Mouse (Mus musculus) embryo, embryonic 11 days (tissue): ENCODE measurements around the gene Scn1b.
A peak's percentile ranks its signal among the peaks of the same experiment; 100 is the strongest.

Source experiments
- DNase-seq: peaks from one replicate; pipeline ENCODE4 v3.0.0-alpha.2; 2015

The Scn1b gene

GRCm38 (mm10) chr7:31149271-31149670 lies 22.5 kb upstream of the Scn1b start:
- DNase-seq = no peak

DNA sequence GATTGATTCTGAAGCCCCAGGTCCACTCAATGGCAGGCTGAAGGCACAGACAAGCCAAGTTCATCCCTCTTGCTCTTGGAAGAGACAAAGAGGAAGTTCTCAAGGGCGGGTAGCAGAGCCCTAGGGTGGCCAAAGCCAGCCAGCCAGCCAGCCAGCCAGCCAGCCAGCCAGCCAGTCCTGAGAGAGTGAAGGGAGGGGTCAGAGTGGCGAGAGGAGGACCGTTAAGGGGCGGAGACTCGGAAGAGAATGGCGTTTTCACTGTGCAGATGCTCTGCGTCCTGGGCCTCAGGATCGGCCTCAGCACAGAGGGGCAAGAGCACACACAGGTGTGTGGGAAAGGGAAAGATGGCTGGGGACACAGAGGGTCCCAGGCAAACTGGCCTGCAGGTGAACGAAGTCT lies 22.0 kb upstream of the Scn1b start:
- DNase-seq = peak; percentile 84

GRCm38 (mm10) chr7:31148086-31148485 lies 21.3 kb upstream of the Scn1b start:
- no peak for DNase-seq

GRCm38 (mm10) chr7:31145596-31146160 lies 18.9 kb upstream of the Scn1b start:
- DNase-seq = no peak

DNA sequence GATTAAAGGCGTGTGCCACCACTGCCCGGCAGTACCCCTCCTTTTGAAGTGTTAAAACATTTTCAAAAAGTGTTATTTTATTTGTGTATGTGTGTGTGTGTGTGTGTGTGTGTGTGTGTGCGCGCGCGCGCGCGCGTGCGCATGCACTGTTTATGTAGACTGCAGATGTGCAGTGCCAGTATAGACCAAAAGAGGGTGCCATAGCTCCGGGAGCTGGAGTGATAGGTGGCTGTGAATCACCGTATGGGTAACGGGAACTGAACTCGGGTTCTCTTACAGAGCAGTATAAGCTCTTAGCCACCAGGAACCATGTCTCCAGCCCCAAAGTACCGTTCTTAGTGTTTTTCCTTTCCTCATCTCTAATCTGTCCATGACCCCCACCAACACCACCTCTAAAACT lies 18.1 kb upstream of the Scn1b start:
- DNase-seq = no peak

DNA sequence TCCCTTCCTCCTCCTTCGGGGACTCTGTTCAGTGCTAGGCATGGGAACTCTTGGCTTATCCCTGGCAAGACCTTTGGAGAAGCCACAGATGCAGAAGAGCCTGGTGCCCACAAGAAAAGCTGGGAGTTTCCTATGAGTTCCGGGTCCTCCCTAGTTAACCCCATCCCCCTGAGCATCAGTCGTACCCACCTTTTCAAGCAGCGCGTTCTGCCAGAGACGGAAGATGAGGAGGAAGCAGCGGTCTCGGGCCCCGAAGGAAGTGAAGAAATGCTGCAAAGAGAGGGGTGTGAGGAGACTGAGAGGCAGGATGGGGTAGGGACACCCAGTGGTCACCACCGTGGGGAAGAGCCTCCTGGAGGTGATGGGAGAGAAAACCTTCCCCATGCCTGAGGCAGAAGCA lies 14.1 kb upstream of the Scn1b start:
- DNase-seq = no peak

- DNase-seq = no peak
These were observed 13.5 kb upstream of the Scn1b start for GRCm38 (mm10) chr7:31140302-31140701.

GRCm38 (mm10) chr7:31139765-31140164 lies 13.0 kb upstream of the Scn1b start:
- peak; percentile 47 for DNase-seq

GRCm38 (mm10) chr7:31135717-31136116 lies 8.9 kb upstream of the Scn1b start:
- DNase-seq = no peak

- DNase-seq = no peak
These were observed 5.1 kb upstream of the Scn1b start for GRCm38 (mm10) chr7:31131866-31132265.

DNA sequence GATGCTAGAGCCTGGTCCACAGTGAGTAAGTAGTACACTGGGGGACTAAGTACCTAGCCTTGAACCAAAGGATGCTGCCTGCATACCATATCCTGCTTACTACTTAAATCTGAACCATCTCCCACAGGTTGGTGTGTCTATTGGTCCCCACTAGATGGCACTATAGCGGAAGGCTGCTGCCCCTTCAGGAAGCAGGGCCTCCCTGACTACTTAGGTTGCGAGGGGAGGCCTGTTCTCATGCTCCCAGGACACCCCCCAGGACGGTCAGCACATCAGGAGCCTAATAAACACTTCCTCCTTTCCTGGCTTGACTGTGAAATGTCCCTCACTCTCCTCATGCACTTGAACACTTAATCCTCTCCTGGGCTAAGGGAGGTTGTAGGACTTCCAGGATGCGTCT lies 4.0 kb upstream of the Scn1b start:
- DNase-seq = peak; percentile 74

DNA sequence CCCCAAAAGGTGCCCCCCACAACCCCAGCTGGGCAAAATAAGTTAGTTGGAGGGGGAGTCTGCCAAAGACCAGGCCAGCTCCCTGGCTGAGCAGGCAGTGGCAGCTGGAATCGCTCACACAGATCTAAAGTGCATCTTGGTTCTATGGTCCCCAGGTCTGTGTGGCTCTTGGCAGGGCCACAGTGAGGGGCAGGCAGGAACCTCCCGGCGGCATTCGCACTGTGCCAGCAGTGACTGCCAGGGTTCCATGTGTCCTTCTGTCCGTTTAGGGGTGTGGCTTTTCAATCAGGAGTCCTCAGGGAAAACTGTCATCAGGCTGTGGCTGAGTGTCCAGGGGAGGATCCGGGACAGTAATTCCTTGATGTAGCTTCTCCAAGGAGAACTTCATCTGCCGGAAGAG lies 3.4 kb upstream of the Scn1b start:
- DNase-seq = no peak

GRCm38 (mm10) chr7:31128157-31128705 lies 1.4 kb upstream of the Scn1b start:
- no peak for DNase-seq

- DNase-seq = peak; percentile 32
These were observed 522 bp downstream of the Scn1b start for GRCm38 (mm10) chr7:31126211-31126751.

DNA sequence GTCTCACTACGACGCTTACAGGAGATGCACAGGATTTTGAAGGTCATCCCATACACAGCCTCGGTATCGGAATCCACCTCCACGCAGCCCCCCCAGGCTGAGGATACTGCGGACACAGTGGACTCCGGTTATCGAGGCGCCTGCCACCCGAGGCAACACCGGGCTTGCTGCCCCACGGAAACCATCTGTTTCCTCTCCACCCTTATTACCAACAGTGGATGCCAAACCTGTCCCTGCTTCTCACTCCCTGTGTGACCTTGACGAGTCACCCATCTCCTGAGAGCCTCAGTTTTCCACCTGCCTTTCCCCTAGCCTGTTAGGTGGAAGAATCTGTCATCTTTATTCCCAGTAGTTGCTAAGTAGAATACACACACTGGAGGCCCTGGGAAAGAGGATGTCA lies 1.7 kb downstream of the Scn1b start:
- DNase-seq = no peak

DNA sequence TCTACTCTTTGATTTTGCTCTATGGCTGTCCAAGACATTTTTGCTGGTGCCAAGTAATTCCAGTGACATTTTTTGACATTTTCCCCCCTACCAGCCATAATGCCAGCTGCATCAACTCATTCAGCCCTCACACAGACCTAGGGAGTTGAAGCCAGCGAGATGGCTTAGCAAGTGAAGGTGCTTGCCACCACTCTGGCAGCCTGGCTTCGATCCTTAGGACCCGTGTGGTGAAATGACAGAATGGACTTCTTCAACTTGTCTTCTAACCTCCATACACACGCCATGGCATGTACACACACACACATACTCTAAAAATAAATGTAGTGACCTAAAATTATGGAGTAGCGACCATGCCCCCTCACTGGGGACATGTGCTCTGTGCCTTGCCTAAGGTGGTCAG lies 2.4 kb downstream of the Scn1b start:
- DNase-seq = no peak

- DNase-seq = no peak
These were observed 3.1 kb downstream of the Scn1b start for GRCm38 (mm10) chr7:31123697-31124096.

- DNase-seq = no peak
These were observed 3.9 kb downstream of the Scn1b start for GRCm38 (mm10) chr7:31122641-31123631.

DNA sequence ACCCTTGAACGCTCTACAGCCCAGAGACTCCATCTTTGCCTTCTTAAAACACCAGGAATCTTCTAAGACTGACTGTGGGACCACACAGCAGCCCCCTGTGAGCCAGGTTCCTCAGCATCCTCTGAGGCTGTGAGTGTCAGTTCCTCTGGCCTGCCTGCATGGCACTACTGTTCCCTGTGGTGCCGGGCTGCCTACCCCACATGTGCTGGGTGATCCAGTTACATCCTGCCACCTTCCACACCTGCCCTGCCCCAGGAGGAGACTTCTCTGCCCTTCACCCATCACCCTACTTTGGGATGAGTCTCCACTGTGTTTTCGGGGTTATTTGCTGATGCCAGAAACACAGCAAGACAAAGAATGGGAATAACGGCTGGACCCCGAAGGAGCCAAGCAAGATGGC lies 7.2 kb downstream of the Scn1b start:
- no peak for DNase-seq

- no peak for DNase-seq
These were observed 8.3 kb downstream of the Scn1b start for GRCm38 (mm10) chr7:31118486-31118885.

DNA sequence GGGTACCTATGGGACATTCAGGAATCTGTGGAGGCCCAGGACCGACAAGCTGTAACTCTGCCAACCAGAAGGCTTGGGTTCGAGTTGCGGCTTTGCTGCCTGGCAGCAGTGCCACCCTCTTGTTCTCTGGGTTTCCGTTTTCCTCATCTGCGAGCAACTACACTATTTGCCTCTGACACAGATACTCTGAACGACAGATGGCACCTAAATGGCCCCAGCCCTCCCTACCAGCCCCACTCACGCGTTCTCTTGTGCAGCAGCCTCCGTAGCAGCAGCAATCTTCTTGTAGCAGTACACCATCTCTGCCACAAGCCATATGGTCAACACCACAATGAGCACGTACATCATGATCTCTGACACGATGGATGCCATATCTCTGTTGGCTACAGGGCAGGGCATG lies 9.3 kb downstream of the Scn1b start:
- no peak for DNase-seq

DNA sequence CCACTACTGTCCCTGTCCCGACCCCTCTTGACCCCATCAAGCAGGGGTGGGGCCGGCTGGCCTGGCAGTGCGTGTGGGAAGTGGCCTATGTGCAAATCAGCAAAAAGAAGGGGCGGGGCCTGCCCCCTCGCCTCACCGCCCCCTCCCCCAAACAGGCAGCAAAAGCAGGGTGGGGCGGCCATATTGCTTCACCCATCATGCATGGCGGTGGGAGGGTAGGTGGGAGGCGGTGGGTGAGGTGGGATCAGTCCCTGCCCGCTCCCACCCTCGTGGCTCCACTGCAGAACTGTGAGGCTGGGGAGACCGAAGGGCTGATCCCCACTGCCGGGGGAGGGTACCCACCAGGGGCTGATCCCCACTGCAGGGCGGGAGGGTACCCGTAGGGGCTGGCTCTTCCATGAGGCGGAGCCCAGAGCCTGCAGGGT lies 10.1 kb downstream of the Scn1b start:
- peak; percentile 46 for DNase-seq

DNA sequence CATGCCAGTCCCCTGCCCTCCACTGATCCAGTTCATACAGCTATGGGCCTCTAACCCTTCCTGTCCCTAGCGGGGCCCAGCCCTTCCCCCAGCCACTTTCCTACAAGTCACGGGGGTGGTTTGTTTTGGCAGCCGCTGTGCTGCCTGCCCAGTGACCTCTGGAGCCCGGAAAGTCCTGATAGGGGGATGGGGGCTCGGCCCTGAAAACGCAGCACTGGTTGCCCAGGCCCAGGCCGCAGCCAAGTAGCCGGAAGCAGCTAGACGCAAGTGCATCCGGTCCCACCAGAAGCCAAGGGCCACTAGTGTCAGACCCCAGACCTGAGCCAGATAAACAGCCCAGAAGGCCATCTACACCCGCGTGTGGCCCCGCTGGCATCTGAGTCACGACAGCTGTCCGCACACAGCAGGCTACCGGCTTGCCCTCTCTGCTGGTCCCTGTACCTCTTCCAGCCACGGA lies 11.2 kb downstream of the Scn1b start:
- DNase-seq = peak; percentile 55

DNA sequence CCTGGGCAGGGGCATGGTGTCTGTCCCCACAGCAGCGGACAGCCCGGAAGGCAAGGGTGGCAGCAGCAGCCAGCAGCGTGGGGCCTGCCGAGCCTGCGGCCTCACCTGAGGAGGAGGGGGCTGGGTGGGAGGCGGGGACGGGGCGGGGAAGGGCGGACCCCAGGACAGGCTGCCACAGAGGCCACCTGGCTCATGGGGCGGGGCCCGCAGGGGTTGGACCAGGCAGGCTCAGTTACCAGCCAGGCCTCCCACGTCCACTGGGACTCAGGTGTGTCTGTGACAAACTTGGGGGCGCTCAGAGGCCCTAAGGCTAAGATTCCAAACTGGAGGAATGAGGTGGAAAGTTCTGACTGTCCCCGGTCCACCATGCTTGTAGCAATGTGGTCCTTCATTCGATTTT lies 11.6 kb downstream of the Scn1b start, which contains the start of gene Hpn:
TSS of gene Hpn (minus strand) at position 109 of the 400 bp plus-strand sequence.
- no peak for DNase-seq
